Comparison of ENCODE assay signal across 13 mouse cellular contexts in genomic region chr6:48010727-48011126, GRCm38 (mm10). TPM values are rescaled to one million over a fixed set of nuclear protein-coding genes. Genes with fewer than 3 reads are reported as not detected.
A peak's percentile ranks its signal among the peaks of the same experiment; 100 is the strongest.
DNase-seq lines count a peak whose midpoint lies in the region; ATAC-seq lines count a peak whose summit lies in the region.
"Had no signal": no experiment of that assay in that cellular context is flagged by ENCODE, and none has a peak within 500 bp of the region (broad histone marks: within the 10 kb centered on the region; RNA-seq: fewer than 3 reads in every experiment).

No protein-coding gene starts in this region.

- H3K4me2 ChIP-seq in forebrain, embryonic 12.5 days = no peak overlapping the region
- H3K4me2 ChIP-seq in forebrain, embryonic 13.5 days = no peak overlapping the region
- no peak overlapping the region for H3K4me2 ChIP-seq in heart, embryonic 12.5 days
- no peak overlapping the region for H3K4me2 ChIP-seq in hindbrain, embryonic 11.5 days (replicated peaks; ENCODE audit: low read depth, low read length)
- H3K4me2 ChIP-seq in liver, embryonic 12.5 days = no peak overlapping the region
- H3K4me2 ChIP-seq: hindbrain, embryonic 12.5 days had no signal

- ATAC-seq in forebrain, embryonic 12.5 days (ENCODE audit: low FRiP score) = 0 out of 2 replicates have a peak, but pooled peaks have one; percentile 33
- ATAC-seq in forebrain, embryonic 13.5 days = no peak
- peak; percentile 66; the same call in 1 of the 2 replicates for ATAC-seq in heart, embryonic 12.5 days (ENCODE audit: insufficient number of reproducible peaks, low FRiP score)
- no peak for ATAC-seq in hindbrain, embryonic 11.5 days (ENCODE audit: low FRiP score)
- no peak for ATAC-seq in liver, embryonic 12.5 days
- ATAC-seq: intestine, postnatal 0 days had no signal

- H3K4me1 ChIP-seq in forebrain, embryonic 12.5 days = no peaks in the 10 kb centered on the region
- no peaks in the 10 kb centered on the region for H3K4me1 ChIP-seq in forebrain, embryonic 13.5 days
- peaks cover 10% of the 10 kb centered on the region for H3K4me1 ChIP-seq in heart, embryonic 12.5 days (replicated peaks)
- no peaks in the 10 kb centered on the region for H3K4me1 ChIP-seq in hindbrain, embryonic 11.5 days (replicated peaks; ENCODE audit: control insufficient read depth, insufficient read depth, low read length)
- H3K4me1 ChIP-seq in liver, embryonic 12.5 days = peaks cover 3% of the 10 kb centered on the region

- H3K27me3 ChIP-seq in forebrain, embryonic 12.5 days = no peaks in the 10 kb centered on the region; the same call in 1 of the 2 replicates
- H3K27me3 ChIP-seq in forebrain, embryonic 13.5 days = no peaks in the 10 kb centered on the region
- H3K27me3 ChIP-seq in heart, embryonic 12.5 days (replicated peaks) = peaks cover 80% of the 10 kb centered on the region
- no peaks in the 10 kb centered on the region for H3K27me3 ChIP-seq in hindbrain, embryonic 11.5 days (ENCODE audit: control insufficient read depth, insufficient read depth, low read length)
- no peaks in the 10 kb centered on the region for H3K27me3 ChIP-seq in liver, embryonic 12.5 days (replicated peaks)
- H3K27me3 ChIP-seq: hindbrain, embryonic 12.5 days had no signal

- no peak overlapping the region for H3K9ac ChIP-seq in forebrain, embryonic 12.5 days
- H3K9ac ChIP-seq in forebrain, embryonic 13.5 days = no peak overlapping the region
- no peak overlapping the region for H3K9ac ChIP-seq in heart, embryonic 12.5 days
- H3K9ac ChIP-seq in hindbrain, embryonic 11.5 days (ENCODE audit: low read depth, low read length) = no peak overlapping the region
- H3K9ac ChIP-seq in liver, embryonic 12.5 days = no peak overlapping the region
- H3K9ac ChIP-seq: hindbrain, embryonic 12.5 days; liver, embryonic 14.5 days had no signal

- H3K4me3 ChIP-seq in forebrain, embryonic 12.5 days (replicated peaks) = no peak overlapping the region
- H3K4me3 ChIP-seq in forebrain, embryonic 13.5 days = no peak overlapping the region
- no peak overlapping the region for H3K4me3 ChIP-seq in heart, embryonic 12.5 days
- H3K4me3 ChIP-seq in hindbrain, embryonic 11.5 days (ENCODE audit: low read depth, low read length) = no peak overlapping the region
- no peak overlapping the region for H3K4me3 ChIP-seq in liver, embryonic 12.5 days
- H3K4me3 ChIP-seq: hindbrain, embryonic 12.5 days had no signal

- H3K27ac ChIP-seq in forebrain, embryonic 12.5 days = no peak overlapping the region
- H3K27ac ChIP-seq in forebrain, embryonic 13.5 days = no peak overlapping the region
- H3K27ac ChIP-seq in heart, embryonic 12.5 days (ENCODE audit: poor library complexity, severe bottlenecking) = no peak overlapping the region
- H3K27ac ChIP-seq in hindbrain, embryonic 11.5 days (ENCODE audit: low read depth, low read length) = no peak overlapping the region
- no peak overlapping the region for H3K27ac ChIP-seq in liver, embryonic 12.5 days
- H3K27ac ChIP-seq: hindbrain, embryonic 12.5 days; liver, embryonic 14.5 days had no signal

- WGBS in forebrain, embryonic 12.5 days = 50% methylated on average over 8 of the region's 8 CpGs
- 59% methylated on average over 8 of the region's 8 CpGs for WGBS in forebrain, embryonic 13.5 days
- WGBS in heart, embryonic 12.5 days = 16% methylated on average over 8 of the region's 8 CpGs
- WGBS in hindbrain, embryonic 11.5 days = 65% methylated on average over 8 of the region's 8 CpGs
- WGBS in liver, embryonic 12.5 days (ENCODE audit: insufficient replicate concordance) = 64% methylated on average over 8 of the region's 8 CpGs

- H3K36me3 ChIP-seq in forebrain, embryonic 12.5 days (replicated peaks) = no peaks in the 10 kb centered on the region
- H3K36me3 ChIP-seq in forebrain, embryonic 13.5 days (ENCODE audit: poor library complexity, severe bottlenecking) = no peaks in the 10 kb centered on the region
- H3K36me3 ChIP-seq in heart, embryonic 12.5 days = no peaks in the 10 kb centered on the region
- no peaks in the 10 kb centered on the region for H3K36me3 ChIP-seq in hindbrain, embryonic 11.5 days (ENCODE audit: control insufficient read depth, insufficient read depth, low read length)
- H3K36me3 ChIP-seq in liver, embryonic 12.5 days = no peaks in the 10 kb centered on the region
- H3K36me3 ChIP-seq: hindbrain, embryonic 12.5 days had no signal

- H3K9me3 ChIP-seq in forebrain, embryonic 12.5 days = no peaks in the 10 kb centered on the region
- no peaks in the 10 kb centered on the region for H3K9me3 ChIP-seq in forebrain, embryonic 13.5 days (replicated peaks)
- peaks cover 15% of the 10 kb centered on the region for H3K9me3 ChIP-seq in heart, embryonic 12.5 days (replicated peaks)
- no peaks in the 10 kb centered on the region for H3K9me3 ChIP-seq in hindbrain, embryonic 11.5 days (ENCODE audit: control insufficient read depth, low read length)
- no peaks in the 10 kb centered on the region for H3K9me3 ChIP-seq in liver, embryonic 12.5 days (replicated peaks)
- H3K9me3 ChIP-seq: hindbrain, embryonic 12.5 days had no signal

- DNase-seq in lung, adult 18-20 months = peak; percentile 82 to 84
- peak; percentile 62 to 69 for DNase-seq in lung, postnatal 4 days
- DNase-seq in hindbrain, embryonic 11.5 days (ENCODE audit: low spot score) = no peak
- no peak for DNase-seq in spleen, adult 18-20 months
- DNase-seq: cerebellum, postnatal 14 days; kidney, postnatal 14 days had no signal

RNA-seq across cellular contexts. Expression of gene Zfp777, which starts 38.0 kb away (rescaled TPM):
- 10.8 and 11.8 TPM in 2 replicates for polyA plus RNA-seq in forebrain, embryonic 12.5 days (2016; fragmentation: Nextera tagmentation; extraction: Ambion mirVana)
- polyA plus RNA-seq in forebrain, embryonic 13.5 days (2015; fragmentation: Nextera tagmentation; extraction: Ambion mirVana) = 6.8 and 7.4 TPM in 2 replicates
- 3.9 and 4.9 TPM in 2 replicates for polyA plus RNA-seq in heart, embryonic 12.5 days (2016; fragmentation: Nextera tagmentation; extraction: Ambion mirVana)
- 9.3 and 9.7 TPM in 2 replicates for polyA plus RNA-seq in hindbrain, embryonic 11.5 days (2014; fragmentation: Nextera tagmentation; extraction: Ambion mirVana)
- polyA plus RNA-seq in liver, embryonic 12.5 days (2016; fragmentation: Nextera tagmentation; extraction: Ambion mirVana) = 4.9 and 5.5 TPM in 2 replicates

RNA-seq across cellular contexts. Expression of gene Zfp956, which starts 57.5 kb away (rescaled TPM):
- 10.3 and 12.1 TPM in 2 replicates for polyA plus RNA-seq in forebrain, embryonic 12.5 days (2016; fragmentation: Nextera tagmentation; extraction: Ambion mirVana)
- 11.2 and 13.3 TPM in 2 replicates for polyA plus RNA-seq in forebrain, embryonic 13.5 days (2015; fragmentation: Nextera tagmentation; extraction: Ambion mirVana)
- polyA plus RNA-seq in heart, embryonic 12.5 days (2016; fragmentation: Nextera tagmentation; extraction: Ambion mirVana) = 2.8 and 3.1 TPM in 2 replicates
- polyA plus RNA-seq in hindbrain, embryonic 11.5 days (2014; fragmentation: Nextera tagmentation; extraction: Ambion mirVana) = 7.1 and 9.8 TPM in 2 replicates
- polyA plus RNA-seq in liver, embryonic 12.5 days (2016; fragmentation: Nextera tagmentation; extraction: Ambion mirVana) = 4.6 and 5.3 TPM in 2 replicates

Comparison
In these comparisons a context has a peak if more than half of its experiments do, and no peak if none do; other contexts are left out.
1. ATAC-seq: peak in forebrain, embryonic 12.5 days (single experiment) and heart, embryonic 12.5 days (single experiment); none in forebrain, embryonic 13.5 days (single experiment), hindbrain, embryonic 11.5 days (single experiment) and liver, embryonic 12.5 days (single experiment).
2. DNase-seq: peak in lung, adult 18-20 months (2 of 2) and lung, postnatal 4 days (2 of 2); none in hindbrain, embryonic 11.5 days (single experiment) and spleen, adult 18-20 months (0 of 2).